Mouse (Mus musculus): ENCODE data around the gene Chmp3. TPM values are rescaled to one million over a fixed set of nuclear protein-coding genes. Genes with fewer than 3 reads are reported as not detected.

Gene Chmp3
- total and polyA plus RNA-seq, 2 experiments from 2014 or later: 43.6 to 57.9 TPM

DNA sequence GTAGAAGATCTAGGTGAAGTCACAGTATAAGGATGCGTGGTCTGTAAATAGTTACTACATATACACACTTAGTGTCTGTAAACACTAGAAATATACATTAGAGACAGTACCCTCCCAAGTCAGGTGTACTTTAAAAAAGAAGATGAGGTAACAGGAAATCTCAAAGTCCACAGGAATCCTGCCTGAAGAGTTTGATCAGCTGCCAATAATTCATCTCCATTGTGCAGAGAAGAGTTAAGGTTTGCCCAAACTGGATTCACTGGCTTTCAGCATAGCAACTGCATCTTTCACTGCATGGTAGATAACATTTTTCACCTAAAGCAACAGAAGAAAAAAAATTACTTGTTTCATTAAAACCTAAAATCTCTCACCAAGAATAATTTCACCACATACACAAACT is 45.8 kb downstream of the Chmp3 start:
- TF ChIP-seq CTCF (IDR thresholded peaks at IDR 0.05; ENCODE audit: low read depth): no peak
- Histone ChIP-seq H3K36me3 (ENCODE audit: insufficient read depth, low read length) (peaks cover 55% of the 10 kb centered on the region), H3K4me3 (ENCODE audit: low read length) (no peak overlapping the region), H3K4me1 (ENCODE audit: insufficient read depth, low read length) (no peaks in the 10 kb centered on the region), H3K27me3 (ENCODE audit: insufficient read depth, low read length) (no peaks in the 10 kb centered on the region), H3K9me3 (ENCODE audit: low read length) (no peaks in the 10 kb centered on the region), H3K27ac (no peak overlapping the region), H3K4me2 (ENCODE audit: low read depth, low read length) (no peak overlapping the region), H3K9ac (replicated peaks; ENCODE audit: low read length) (no peak overlapping the region)
- ATAC-seq (no peak), DNase-seq (ENCODE audit: low spot score) (no peak)
- WGBS: 100% methylated on average over 1 of the region's 1 CpGs

DNA sequence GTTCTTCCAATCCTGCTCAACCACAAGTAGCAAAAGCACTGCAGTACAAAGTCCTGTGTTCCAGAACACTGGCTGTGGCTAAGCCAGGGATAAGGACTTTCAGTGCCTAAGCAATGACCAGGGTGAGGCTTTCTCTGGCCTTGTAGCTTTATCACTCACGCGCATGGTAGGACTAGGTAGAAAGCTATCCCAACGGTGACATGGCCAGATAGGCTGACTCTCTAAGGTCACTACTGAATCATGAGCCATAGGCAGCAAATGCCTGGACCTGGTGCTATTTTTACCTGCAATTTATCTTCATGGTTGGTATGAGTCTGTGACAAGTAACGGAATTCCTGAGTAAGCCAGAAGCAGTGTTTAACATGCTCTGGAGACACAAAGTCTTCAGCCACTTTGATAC is 46.6 kb downstream of the Chmp3 start:
- Histone ChIP-seq H3K27ac (no peak overlapping the region), H3K9me3 (ENCODE audit: low read length) (no peaks in the 10 kb centered on the region), H3K4me1 (ENCODE audit: insufficient read depth, low read length) (no peaks in the 10 kb centered on the region), H3K4me3 (ENCODE audit: low read length) (no peak overlapping the region), H3K9ac (replicated peaks; ENCODE audit: low read length) (no peak overlapping the region), H3K27me3 (ENCODE audit: insufficient read depth, low read length) (no peaks in the 10 kb centered on the region), H3K4me2 (ENCODE audit: low read depth, low read length) (no peak overlapping the region), H3K36me3 (ENCODE audit: insufficient read depth, low read length) (peaks cover 61% of the 10 kb centered on the region)
- ATAC-seq: no peak
- DNase-seq (ENCODE audit: low spot score): no peak
- 97% methylated on average over 4 of the region's 4 CpGs for WGBS
- no peak for TF ChIP-seq CTCF (IDR thresholded peaks at IDR 0.05; ENCODE audit: low read depth)

DNA sequence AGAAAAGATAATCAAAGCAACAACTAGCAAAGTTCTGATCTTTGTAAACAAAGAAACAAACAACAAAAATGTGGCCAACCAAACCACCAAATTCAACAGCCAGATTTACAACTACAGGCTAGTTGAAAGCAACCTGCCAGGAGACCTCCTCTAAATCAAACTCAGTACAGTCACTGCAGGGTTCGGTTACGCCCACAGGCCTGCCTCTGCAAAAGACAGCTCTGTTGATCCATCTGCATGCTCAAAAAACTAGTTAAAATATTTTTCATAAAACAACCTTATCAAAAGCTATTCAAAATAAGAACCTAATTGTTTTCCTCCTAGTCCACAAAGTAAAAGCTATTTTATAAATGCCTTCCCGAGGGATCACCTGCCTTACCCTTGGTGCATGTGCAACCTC is 64.2 kb downstream of the Chmp3 start:
- Histone ChIP-seq H3K4me2 (ENCODE audit: low read depth, low read length) (no peak overlapping the region), H3K36me3 (ENCODE audit: insufficient read depth, low read length) (peaks cover 52% of the 10 kb centered on the region), H3K9ac (replicated peaks; ENCODE audit: low read length) (no peak overlapping the region), H3K4me3 (ENCODE audit: low read length) (no peak overlapping the region), H3K4me1 (ENCODE audit: insufficient read depth, low read length) (no peaks in the 10 kb centered on the region), H3K9me3 (ENCODE audit: low read length) (no peaks in the 10 kb centered on the region), H3K27me3 (ENCODE audit: insufficient read depth, low read length) (no peaks in the 10 kb centered on the region), H3K27ac (no peak overlapping the region)
- TF ChIP-seq CTCF (IDR thresholded peaks at IDR 0.05; ENCODE audit: low read depth): no peak
- ATAC-seq (no peak), DNase-seq (ENCODE audit: low spot score) (no peak)
- 87% methylated on average over 3 of the region's 3 CpGs for WGBS

DNA sequence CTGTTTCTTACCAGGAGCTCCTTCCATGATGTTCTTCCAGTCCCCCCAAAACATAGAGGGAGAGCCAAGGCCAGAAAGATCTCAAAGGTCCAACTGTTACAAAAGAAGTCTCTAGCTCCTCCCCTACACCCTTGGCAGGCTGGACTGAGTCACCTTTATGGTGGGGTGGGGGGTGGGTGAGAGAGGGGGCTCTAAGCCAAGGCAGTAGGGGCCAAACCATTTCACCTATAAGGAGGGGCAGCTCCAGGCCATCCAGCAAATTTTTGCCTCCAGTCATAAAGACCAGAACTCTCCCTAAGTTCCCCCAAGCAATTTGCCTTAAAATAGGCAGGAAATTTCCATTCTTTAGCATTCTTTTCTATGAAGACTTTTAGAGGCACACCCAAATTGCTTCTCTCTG is 65.4 kb downstream of the Chmp3 start:
- TF ChIP-seq CTCF (IDR thresholded peaks at IDR 0.05; ENCODE audit: low read depth): no peak
- H3K4me1 ChIP-seq (ENCODE audit: insufficient read depth, low read length): no peaks in the 10 kb centered on the region
- H3K36me3 ChIP-seq (ENCODE audit: insufficient read depth, low read length): peaks cover 49% of the 10 kb centered on the region
- no peak overlapping the region for H3K4me3 ChIP-seq (ENCODE audit: low read length)
- H3K9me3 ChIP-seq (ENCODE audit: low read length): no peaks in the 10 kb centered on the region
- no peak for ATAC-seq
- no peak for DNase-seq (ENCODE audit: low spot score)
- H3K27ac ChIP-seq: no peak overlapping the region
- no peak overlapping the region for H3K9ac ChIP-seq (replicated peaks; ENCODE audit: low read length)
- no peak overlapping the region for H3K4me2 ChIP-seq (ENCODE audit: low read depth, low read length)
- H3K27me3 ChIP-seq (ENCODE audit: insufficient read depth, low read length): no peaks in the 10 kb centered on the region

DNA sequence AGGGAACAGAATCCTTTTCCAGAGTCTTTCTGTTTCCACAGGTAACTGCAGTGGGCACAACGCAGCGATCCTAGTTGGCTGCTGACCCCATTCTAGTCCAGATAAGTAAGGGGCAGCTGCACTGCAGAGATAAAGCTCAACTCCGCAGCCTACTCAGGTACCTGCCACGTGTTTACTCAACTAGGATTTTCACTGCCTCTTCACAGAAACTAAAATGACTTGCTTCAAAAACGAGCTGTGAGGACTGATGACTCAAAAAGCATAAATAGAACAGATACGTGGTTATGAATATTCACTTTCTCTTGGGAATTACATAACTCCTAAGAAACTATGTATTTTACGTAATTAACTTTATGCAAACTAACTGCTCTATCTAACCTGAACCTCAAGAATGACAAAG is 66.4 kb downstream of the Chmp3 start:
- Histone ChIP-seq H3K4me1 (ENCODE audit: insufficient read depth, low read length) (no peaks in the 10 kb centered on the region), H3K9ac (replicated peaks; ENCODE audit: low read length) (no peak overlapping the region), H3K4me2 (ENCODE audit: low read depth, low read length) (no peak overlapping the region), H3K9me3 (ENCODE audit: low read length) (no peaks in the 10 kb centered on the region), H3K36me3 (ENCODE audit: insufficient read depth, low read length) (peaks cover 49% of the 10 kb centered on the region), H3K4me3 (ENCODE audit: low read length) (no peak overlapping the region), H3K27ac (no peak overlapping the region), H3K27me3 (ENCODE audit: insufficient read depth, low read length) (no peaks in the 10 kb centered on the region)
- 94% methylated on average over 7 of the region's 7 CpGs for WGBS
- no peak for TF ChIP-seq CTCF (IDR thresholded peaks at IDR 0.05; ENCODE audit: low read depth)
- DNase-seq (ENCODE audit: low spot score) (no peak), ATAC-seq (no peak)

DNA sequence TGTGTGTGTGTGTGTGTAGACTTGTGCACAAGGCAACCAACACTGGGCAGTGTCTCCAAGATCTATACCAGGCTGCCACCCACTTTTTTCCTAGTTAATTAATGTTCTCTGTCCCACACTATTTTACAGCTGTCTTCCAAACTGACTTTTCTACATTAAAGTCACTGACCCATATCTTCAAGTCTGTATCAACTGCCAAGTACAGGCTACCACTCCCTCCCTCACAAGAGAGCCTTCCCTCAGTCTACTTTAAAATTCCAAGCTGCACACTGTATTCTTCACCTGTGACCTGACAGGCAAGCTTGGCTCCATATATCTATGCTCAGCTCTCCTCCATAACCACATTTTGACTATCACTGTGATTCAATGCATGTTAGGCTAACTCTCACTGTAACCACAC is 69.6 kb downstream of the Chmp3 start:
- Histone ChIP-seq H3K27me3 (ENCODE audit: insufficient read depth, low read length) (no peaks in the 10 kb centered on the region), H3K36me3 (ENCODE audit: insufficient read depth, low read length) (peaks cover 61% of the 10 kb centered on the region), H3K9me3 (ENCODE audit: low read length) (no peaks in the 10 kb centered on the region), H3K4me3 (ENCODE audit: low read length) (no peak overlapping the region), H3K4me1 (ENCODE audit: insufficient read depth, low read length) (no peaks in the 10 kb centered on the region), H3K4me2 (ENCODE audit: low read depth, low read length) (no peak overlapping the region), H3K27ac (no peak overlapping the region), H3K9ac (replicated peaks; ENCODE audit: low read length) (no peak overlapping the region)
- no peak for TF ChIP-seq CTCF (IDR thresholded peaks at IDR 0.05; ENCODE audit: low read depth)
- DNase-seq (ENCODE audit: low spot score): no peak
- ATAC-seq: no peak

DNA sequence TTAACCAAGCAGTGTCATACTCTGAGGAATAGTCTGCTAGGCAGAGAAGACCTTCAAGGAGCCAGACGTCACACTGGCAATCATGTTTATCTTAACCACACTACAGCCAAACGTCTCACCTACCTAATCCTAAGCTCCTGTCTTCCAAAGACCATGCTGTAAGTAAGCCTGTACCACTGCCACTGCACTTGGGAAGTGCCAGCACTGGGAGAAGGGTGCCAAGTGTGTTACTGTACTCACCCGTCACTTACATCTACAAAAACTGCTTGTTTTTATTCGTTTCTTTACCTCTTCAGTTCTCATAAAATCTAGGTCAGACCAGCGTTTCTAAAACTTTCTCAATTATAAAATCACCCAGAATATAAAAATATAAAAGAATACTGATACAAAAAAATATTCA is 73.4 kb downstream of the Chmp3 start:
- Histone ChIP-seq H3K4me3 (ENCODE audit: low read length) (no peak overlapping the region), H3K4me2 (ENCODE audit: low read depth, low read length) (no peak overlapping the region), H3K4me1 (ENCODE audit: insufficient read depth, low read length) (no peaks in the 10 kb centered on the region), H3K27ac (no peak overlapping the region), H3K9ac (replicated peaks; ENCODE audit: low read length) (no peak overlapping the region), H3K36me3 (ENCODE audit: insufficient read depth, low read length) (peaks cover 46% of the 10 kb centered on the region), H3K27me3 (ENCODE audit: insufficient read depth, low read length) (no peaks in the 10 kb centered on the region), H3K9me3 (ENCODE audit: low read length) (no peaks in the 10 kb centered on the region)
- TF ChIP-seq CTCF (IDR thresholded peaks at IDR 0.05; ENCODE audit: low read depth): no peak
- 83% methylated on average over 5 of the region's 5 CpGs for WGBS
- no peak for ATAC-seq
- no peak for DNase-seq (ENCODE audit: low spot score)
